Mouse (Mus musculus) urinary bladder, postnatal 4 days (tissue): Measurements from ENCODE around the gene Cep89.

Experiments used
- DNase-seq, 2 experiments: peaks; one replicate each; pipeline ENCODE4 v3.0.0; 2021 to 2022; ENCODE audit warnings: low spot score in 2 of 2

Gene Cep89

GRCm38 (mm10) chr7:35396542-35397168, at the start of gene Cep89, which contains the start of gene Faap24:
Gene Cep89 (plus strand): TSS chr7:35397035.
Gene Faap24 (minus strand): TSS chr7:35396836.
- peak; percentile 90 to 92 for DNase-seq

DNA sequence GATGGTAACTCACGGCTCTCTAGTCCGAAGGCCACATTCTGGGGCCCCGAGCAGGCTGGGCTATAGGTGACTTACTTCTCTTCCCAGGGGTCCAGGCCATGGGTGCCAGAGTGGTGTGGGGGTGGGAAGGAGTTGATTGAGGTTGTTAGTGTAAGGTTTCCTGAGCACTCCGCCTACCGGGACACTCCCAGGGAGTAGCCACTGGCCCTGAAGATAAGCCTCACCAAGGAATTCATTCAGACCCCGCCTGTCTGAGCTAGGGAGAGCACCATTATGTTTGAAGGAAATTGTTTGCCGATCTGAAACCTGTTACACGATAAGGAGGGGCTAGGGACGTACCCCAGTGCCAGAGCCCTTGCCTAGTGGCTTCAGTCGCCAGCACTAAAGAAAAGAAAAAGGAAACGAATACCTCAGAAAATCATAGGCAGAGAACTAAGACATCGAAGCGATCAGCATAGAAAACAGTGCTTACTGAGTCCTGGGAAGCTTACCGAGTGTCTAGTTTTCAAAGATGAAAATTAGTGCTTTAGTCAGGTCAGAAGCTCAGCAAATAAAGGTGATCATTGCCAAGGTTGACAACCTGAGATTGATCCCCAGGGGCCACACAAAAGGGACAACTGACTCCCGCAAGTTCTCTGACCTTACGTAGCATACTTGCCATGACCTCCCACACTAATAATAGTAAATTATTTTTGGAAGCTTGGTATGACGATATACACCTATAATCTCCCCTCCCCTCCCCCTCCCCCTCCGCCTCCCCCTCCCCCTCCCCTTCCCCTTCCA, 48.7 kb upstream of the Cep89 start:
- DNase-seq: no peak

GRCm38 (mm10) chr7:35349022-35349421, 47.8 kb upstream of the Cep89 start:
- DNase-seq: no peak

DNA sequence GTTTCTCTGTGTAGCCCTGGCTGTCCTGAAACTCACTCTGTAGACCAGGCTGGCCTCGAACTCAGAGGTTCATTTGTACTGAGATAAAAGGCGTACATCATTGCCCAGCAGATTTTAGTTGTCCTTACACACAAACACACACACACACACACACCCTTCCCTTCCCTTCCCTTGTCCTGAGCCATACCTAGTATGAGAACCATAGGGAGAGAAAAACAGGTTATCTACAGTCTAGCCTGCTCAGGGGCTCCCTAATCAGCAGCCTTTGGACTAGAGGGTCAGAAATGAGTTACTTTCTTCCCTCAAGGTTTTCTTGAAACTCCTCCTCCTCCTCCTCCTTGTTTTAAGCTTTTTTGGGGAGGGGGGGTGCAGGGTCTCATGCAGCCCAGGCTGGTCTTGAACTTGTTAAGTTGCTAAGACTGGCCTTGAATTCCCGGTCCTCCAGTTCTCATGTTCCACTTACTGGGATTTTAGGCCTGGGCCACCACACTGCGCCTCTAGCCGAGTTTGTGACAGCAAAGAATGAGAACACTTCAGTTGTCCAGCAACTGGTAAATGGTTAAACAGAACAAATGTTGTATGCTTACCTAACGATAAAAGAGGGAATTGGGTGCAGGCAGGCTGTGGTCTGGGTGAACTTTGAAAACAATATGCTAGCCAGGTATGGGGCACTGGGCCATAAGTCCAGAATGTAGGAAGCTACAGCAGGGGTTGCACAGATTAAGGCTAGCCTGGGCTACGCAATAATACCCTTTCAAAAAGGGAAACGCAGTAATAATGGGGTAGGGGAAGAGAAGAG, 46.8 kb upstream of the Cep89 start:
- DNase-seq: no peak

DNA sequence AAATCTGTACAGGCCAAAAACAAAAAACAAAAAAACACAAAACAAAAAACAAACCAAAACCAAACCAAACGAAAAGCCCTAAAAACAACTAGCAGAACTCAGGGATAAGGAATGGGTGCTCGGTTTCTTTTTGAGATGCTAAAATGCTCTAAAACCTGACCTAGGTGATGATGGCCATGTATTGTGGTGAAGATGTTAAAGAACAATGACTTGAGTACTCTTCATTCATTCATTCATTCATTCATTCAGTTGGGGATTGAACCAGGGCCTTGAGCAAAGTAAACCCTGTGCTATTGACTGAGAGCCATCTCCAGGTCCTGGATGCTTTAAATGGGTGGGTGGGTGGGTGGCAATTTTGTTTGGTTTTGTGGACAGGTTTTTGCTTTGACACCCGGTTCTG, 45.7 kb upstream of the Cep89 start:
- DNase-seq: no peak

GRCm38 (mm10) chr7:35353306-35353705, 43.5 kb upstream of the Cep89 start:
- DNase-seq: no peak

DNA sequence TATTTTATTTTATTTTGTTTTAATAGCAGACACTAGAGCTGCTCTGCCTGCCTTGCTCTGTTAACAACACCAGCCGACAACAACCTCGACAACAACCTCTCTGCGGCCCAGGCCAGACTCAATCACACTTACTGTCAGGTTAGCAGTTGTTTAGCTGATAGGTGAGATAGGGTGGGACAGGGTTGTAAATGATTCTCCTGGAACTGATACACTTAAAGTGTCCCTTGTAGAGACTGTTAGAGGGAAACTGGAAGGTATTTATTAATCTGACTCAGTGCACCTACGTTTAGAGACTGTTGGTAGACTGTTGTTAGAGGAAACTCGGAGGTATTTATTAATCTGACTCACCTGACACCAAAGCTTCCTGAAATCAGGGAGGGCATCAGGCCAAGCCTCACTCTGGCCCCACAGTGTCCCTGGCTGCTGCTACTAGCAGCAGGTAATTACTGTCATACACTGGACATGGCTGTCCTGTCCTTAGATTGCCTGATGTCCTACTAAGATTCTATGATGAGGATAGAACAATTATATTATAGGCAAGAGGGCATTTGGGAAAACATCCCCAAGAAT, 41.4 kb upstream of the Cep89 start:
- DNase-seq: no peak

DNA sequence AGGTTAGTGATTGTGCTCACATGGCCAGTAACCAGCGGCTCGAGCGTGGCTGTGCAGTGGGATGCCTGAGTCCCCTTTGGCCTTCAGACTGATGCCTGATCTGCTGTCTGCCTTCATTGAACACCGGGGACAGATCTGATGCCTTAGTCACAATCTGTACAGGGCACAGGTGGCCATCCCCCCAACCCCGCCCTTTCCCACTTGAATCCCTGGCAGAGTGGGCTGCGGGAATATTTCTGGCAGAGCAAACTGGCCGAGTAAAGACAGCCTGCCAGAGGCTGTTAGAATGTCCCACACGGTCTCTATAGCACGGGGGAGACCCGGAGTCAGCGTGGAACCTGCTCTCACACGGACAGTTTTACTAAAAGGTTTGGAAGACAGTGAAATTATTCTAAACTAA, 39.2 kb upstream of the Cep89 start:
- DNase-seq: no peak

- no peak for DNase-seq
Observed at GRCm38 (mm10) chr7:35362253-35362652, 34.6 kb upstream of the Cep89 start.

GRCm38 (mm10) chr7:35362868-35363267, 34.0 kb upstream of the Cep89 start:
- DNase-seq: no peak

DNA sequence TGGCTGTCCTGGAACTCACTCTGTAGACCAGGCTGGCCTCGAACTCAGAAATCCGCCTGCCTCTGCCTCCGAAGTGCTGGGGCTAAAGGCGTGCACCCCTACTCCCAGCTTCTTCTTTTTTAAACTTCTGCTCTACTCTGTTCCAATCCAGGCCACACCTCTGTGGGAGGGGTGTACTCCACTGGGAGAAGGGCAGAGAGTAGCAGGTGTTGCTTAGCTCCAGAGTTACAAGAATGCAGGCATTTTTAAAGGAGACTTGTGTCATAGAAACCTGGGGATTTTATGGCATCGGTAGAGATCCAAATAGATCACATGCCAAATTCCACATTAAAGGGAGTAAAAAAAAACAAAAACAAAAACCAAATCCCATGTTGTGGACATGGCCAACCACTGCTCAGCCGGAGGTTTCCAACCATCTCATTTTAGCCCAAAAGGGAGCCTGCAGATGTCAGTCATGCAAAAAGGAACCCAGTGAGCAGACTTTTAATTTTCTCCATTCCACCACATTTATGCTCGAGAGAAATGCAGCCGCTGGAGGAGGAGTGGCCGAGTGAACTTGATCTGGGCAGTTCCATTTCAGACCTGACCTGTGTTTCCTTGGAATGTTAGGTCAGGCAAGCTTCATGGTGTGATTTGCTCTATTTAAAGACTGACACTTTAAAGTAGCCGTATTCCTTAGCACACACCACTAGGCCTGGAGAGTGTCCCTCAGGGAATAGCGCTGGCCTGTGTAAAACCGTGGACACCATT, 31.5 kb upstream of the Cep89 start:
- DNase-seq: no peak

DNA sequence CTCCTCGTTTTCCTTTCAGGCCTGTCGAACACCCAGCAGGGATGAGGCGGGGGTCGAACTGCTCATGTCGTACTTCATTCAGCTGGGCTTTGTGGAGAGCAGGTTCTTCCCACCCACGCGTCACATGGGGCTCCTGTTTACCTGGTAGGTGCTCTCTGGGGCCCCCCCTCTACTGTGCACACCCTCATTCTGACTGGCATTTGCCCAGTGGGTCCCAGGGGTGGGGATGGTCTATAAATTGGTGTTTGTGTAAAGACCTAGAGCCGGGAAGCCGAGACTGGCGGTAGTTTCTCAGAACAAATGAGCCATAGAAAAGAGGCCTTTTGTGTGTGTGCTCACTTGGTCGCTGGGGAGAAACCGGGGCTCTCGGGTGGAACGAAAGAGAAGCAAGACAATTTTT, 25.7 kb upstream of the Cep89 start:
- DNase-seq: no peak

- DNase-seq: no peak
Observed at GRCm38 (mm10) chr7:35372483-35373017, 24.3 kb upstream of the Cep89 start.

- DNase-seq: no peak
Observed at GRCm38 (mm10) chr7:35373146-35373989, 23.5 kb upstream of the Cep89 start.

DNA sequence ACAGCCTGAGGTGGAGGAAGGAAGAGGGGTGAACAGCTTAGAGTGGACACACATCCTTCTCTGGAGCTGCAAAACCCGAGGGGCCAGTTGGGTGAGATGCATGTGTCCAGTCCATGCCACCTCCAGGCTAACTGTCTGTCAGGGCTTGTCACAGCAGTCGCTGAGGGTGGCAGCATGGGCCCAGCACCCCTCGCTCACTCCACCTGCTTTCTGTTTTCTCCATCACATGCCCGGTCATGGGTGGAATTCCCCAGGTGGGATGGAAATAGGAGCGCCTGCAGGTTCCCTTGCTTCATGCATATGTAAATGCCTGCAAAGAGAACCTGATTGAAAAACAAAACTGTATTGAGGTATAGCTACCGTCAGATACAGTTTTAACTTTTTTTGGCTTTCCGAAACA, 22.6 kb upstream of the Cep89 start:
- DNase-seq: no peak

DNA sequence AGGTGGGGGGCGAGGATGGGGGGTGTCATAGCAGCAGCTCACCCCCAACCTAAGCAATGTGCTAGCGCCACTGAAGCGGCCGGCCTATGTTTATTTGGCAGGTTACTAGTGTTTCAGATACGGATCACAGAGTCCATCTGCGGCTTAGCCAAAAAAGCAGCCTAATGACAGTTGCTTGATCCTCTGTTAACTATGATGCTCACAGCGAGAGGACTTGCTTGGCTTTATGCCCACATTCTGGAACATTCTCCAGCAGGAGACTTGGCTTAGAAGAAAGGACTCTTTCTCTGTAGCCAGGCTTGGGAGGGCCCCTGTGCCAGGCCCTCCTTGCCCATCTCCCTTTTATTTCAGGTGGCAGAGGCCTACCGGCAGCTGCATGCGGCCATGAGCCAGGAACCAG, 20.2 kb upstream of the Cep89 start:
- no peak for DNase-seq

DNA sequence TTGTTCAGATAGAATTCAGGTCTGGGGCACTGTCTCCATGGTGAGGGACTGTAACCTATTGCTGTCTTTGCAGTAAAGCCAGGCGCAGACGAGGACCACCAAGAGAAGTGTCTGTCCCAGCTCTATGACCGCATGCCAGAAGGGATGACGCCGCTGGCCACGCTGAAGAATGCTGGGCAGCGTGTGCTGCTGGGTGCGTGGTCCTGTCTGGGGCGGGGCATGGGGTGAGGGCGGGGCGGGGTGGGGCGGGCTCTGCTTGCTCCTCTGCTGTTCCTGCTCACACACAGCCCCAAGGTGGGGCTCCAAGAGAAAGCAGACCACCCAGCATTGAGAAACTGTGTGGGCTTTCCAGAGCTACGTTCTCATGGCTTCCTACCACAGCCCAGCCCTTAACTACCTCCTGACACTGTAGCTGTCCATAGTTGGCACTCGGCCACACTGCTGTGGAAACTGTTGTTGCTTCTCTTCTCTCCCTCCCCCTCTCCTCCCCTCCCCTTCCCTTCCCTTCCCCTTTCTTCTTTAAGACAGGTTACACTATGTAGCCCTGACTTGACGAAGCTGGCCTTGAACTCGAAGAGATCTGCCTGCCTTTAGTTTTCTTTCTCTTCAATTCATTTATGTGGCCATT, 17.2 kb upstream of the Cep89 start:
- DNase-seq: no peak

DNA sequence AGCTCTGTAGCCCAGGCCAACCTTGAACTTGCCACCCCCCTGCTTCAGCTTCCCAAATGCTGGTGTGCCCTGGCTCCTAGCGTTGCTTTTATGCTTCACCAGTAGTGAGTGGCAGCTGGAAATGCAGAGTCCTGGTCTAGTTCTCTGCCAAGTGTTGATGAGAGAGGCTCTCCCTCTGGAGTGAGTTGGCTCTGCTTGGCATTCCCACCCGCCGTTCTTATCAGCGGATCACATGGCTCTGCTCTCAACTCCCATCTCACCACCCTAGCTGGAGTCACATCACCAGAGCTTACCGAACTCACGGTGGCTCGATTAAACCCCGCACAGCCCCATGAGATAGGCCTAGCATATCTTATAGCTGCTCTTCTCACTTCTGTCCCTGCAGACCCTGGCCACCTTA, 16.5 kb upstream of the Cep89 start:
- no peak for DNase-seq

DNA sequence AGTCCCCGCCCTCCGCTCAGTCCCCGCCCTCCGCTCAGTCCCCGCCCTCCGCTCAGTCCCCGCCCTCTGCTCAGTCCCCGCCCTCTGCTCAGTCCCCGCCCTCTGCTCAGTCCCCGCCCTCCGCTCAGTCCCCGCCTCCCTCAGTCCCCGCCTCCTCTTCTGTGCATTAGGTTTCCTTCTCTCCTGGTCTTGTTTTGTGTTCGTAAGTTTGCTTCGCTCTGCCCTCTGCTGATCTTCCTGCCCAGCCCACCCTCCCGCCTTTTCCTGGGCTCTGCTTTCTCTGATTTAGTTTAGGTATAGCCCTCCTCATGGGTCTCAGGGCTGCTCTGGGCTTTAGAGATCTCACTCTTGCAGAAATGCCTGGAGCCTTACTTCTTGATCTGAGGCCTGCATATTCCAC, 15.0 kb upstream of the Cep89 start:
- no peak for DNase-seq
